Mouse (Mus musculus) C2C12 (cell line): Measurements from ENCODE around the gene Ip6k3.

Source experiments
- CTCF ChIP-seq: IDR thresholded peaks from one replicate; pipeline ENCODE4 v1.5.1; 2011; ENCODE audit not compliant: control insufficient read depth, insufficient read depth, insufficient read length
- MYOD1 ChIP-seq: IDR thresholded peaks from one replicate; pipeline ENCODE4 v1.6.1; 2011; ENCODE audit warnings: low read depth; ENCODE audit not compliant: control insufficient read depth, insufficient read length

- TF ChIP-seq CTCF (no peak), MYOD1 (no peak)
Observed at GRCm38 (mm10) chr17:27168569-27168968, 974 bp upstream of the Ip6k3 start.
